Mouse (Mus musculus) midbrain, postnatal 0 days (tissue): Measurements from ENCODE around the gene Galnt6. TPM values are rescaled to one million over a fixed set of nuclear protein-coding genes. Genes with fewer than 3 reads are reported as not detected.

Experiments
- ATAC-seq: fragments of 200-750 bp; cut with Nextera tagmentation; 2 replicates; pipeline ENCODE4 v1.8.0; 2017; ENCODE audit warnings: moderate number of reproducible peaks, mild to moderate bottlenecking, moderate TSS enrichment, moderate library complexity; ENCODE audit not compliant: low FRiP score
- DNase-seq: peaks from one replicate; pipeline ENCODE4 v3.0.0-alpha.2; 2015; ENCODE audit warnings: low spot score
- H3K27ac ChIP-seq: fragments of 300-500 bp; sonication (generic); 2 replicates; pipeline ENCODE4 v1.5.1; 2014; ENCODE audit warnings: low read depth, mild to moderate bottlenecking, low read length, mixed read lengths
- H3K27me3 ChIP-seq: fragments of 300-500 bp; sonication (generic); 2 replicates; pipeline ENCODE4 v1.6.1; 2014; ENCODE audit warnings: low read length, control low read depth, mixed read lengths; ENCODE audit not compliant: insufficient read depth
- H3K36me3 ChIP-seq: fragments of 300-500 bp; sonication (generic); 2 replicates; pipeline ENCODE4 v1.6.1; 2014; ENCODE audit warnings: low read length, control low read depth, mixed read lengths; ENCODE audit not compliant: insufficient read depth
- H3K4me1 ChIP-seq: fragments of 300-500 bp; sonication (generic); 2 replicates; pipeline ENCODE4 v1.6.1; 2014; ENCODE audit warnings: mild to moderate bottlenecking, control low read depth, antibody characterized with exemption, low read length, mixed read lengths; ENCODE audit not compliant: insufficient read depth
- H3K4me2 ChIP-seq: fragments of 300-500 bp; sonication (generic); 2 replicates; pipeline ENCODE4 v1.6.1; 2014; ENCODE audit warnings: low read depth, mild to moderate bottlenecking, low read length, mixed read lengths; ENCODE audit not compliant: poor library complexity, severe bottlenecking
- H3K4me3 ChIP-seq: fragments of 300-500 bp; sonication (generic); 2 replicates; pipeline ENCODE4 v1.5.1; 2014; ENCODE audit warnings: low read depth, mild to moderate bottlenecking, low read length, moderate library complexity
- H3K9ac ChIP-seq: fragments of 300-500 bp; sonication (generic); replicated peaks from 2 replicates; pipeline ENCODE4 v1.6.1; 2014; ENCODE audit warnings: mild to moderate bottlenecking, low read length, moderate library complexity, mixed read lengths; ENCODE audit not compliant: poor library complexity, severe bottlenecking
- H3K9me3 ChIP-seq: fragments of 300-500 bp; sonication (generic); 2 replicates; pipeline ENCODE4 v1.6.1; 2016; ENCODE audit warnings: low read length, control low read depth
- CTCF ChIP-seq: IDR thresholded peaks from 2 replicates; pipeline ENCODE4 v1.5.1; 2016; ENCODE audit warnings: antibody characterized with exemption, mild to moderate bottlenecking
- WGBS: fragments of 180-500 bp; shearing (Covaris S2); extraction: QIAGEN DNeasy Blood & Tissue Kit; methylation state at CpG from one replicate; pipeline ENCODE4 v1.1.7; 2014; 5-methylcytosine and 5-hydroxymethylcytosine counted together
- polyA plus RNA-seq: library from polyadenylated mRNA; unstranded; fragments of >200 nt; fragmentation: Nextera tagmentation; extraction: Ambion mirVana; gene quantifications from 2 replicates; pipeline ENCODE4 v1.2.1, GENCODE M21; 2015
- total RNA-seq: library from RNA; depleted of rRNA; stranded (reverse); fragments of >200 nt; gene quantifications from 2 replicates; pipeline ENCODE4 v1.2.3, GENCODE M21; 2014

Galnt6 gene
- total and polyA plus RNA-seq, 2 experiments from 2014 or later = 0.16 to 0.20 TPM

DNA sequence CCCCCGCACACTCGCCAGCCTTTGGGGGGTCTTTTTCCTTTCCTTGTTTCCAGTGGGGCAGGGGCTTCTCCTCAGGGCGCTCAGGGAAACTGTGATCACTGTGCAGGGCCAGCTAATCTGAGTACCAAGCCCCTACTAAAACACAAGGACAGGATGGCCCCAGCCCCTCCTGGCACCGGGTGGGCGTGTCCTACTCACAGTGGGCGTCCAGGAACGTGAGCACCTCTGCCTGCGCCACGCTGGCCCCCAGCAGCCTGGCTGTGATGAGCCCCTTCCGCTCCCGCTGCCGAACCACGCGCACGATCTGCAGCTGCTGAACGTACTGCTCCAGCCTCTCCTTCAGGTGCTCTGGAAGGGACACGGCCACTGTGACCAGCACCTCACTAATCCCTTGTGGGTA lies 25.3 kb downstream of the Galnt6 start:
- H3K9ac ChIP-seq = no peak overlapping the region
- WGBS = 10% methylated on average over 17 of the region's 17 CpGs

DNA sequence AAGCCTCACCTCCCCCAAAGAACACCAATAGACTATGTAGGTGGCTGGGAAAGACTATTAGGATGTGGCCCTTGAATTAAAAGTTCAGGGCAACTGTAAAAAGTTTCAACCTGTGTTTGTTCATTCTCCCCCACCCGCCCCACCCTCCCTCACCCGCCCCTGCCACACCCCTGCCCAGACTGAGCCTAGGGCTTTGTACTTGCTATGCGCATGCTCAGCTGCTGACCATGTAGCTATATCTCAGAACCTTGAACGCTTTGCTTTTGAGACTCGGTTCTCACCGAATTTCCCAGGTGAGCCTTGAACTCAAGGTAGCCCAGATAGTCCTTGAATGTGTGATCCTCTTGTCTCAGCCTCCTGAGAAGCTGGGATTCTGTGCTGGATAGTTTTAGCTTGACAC lies 27.3 kb downstream of the Galnt6 start:
- H3K4me2 ChIP-seq = no peak overlapping the region
- 80% methylated on average over 6 of the region's 6 CpGs for WGBS
- no peak overlapping the region for H3K4me3 ChIP-seq
- no peaks in the 10 kb centered on the region for H3K9me3 ChIP-seq
- H3K9ac ChIP-seq = no peak overlapping the region
- no peak for ATAC-seq
- no peak for DNase-seq
- no peak overlapping the region for H3K27ac ChIP-seq
- H3K27me3 ChIP-seq = 0 out of 2 replicates have a peak, but pooled peaks cover 6% of the 10 kb centered on the region
- H3K4me1 ChIP-seq = no peaks in the 10 kb centered on the region; the same call in 1 of the 2 replicates
- TF ChIP-seq CTCF = no peak
- H3K36me3 ChIP-seq = no peaks in the 10 kb centered on the region

More for the DNA sequence above, 25.3 kb downstream of the Galnt6 start:
- H3K4me1 ChIP-seq = no peaks in the 10 kb centered on the region; the same call in 1 of the 2 replicates
- H3K27me3 ChIP-seq = 0 out of 2 replicates have a peak, but pooled peaks cover 6% of the 10 kb centered on the region
- H3K9me3 ChIP-seq = no peaks in the 10 kb centered on the region
- TF ChIP-seq CTCF = no peak
- H3K4me3 ChIP-seq = no peak overlapping the region
- H3K4me2 ChIP-seq = peak overlapping the region; percentile 20
- no peak for ATAC-seq
- DNase-seq = no peak
- no peaks in the 10 kb centered on the region for H3K36me3 ChIP-seq
- no peak overlapping the region for H3K27ac ChIP-seq

DNA sequence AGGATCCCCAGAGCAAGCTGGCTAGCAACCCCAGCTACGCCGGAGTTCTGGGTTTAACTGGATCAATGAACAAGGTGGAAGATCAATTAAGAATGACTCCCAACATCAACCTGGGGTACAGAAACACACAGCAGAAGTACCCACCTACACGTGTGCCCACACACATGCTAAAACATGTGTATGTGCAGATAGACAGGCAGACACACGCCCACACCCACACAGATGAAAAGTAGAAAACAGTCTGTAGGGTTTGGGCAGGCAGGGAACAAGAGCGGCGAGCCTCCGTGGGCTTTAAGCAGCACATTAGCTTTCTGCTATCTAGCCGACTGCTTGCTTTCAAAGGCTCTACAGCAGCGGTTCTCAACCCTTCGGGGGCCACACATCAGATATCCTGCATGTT lies 28.1 kb downstream of the Galnt6 start:
- DNase-seq (no peak), ATAC-seq (no peak)
- TF ChIP-seq CTCF = no peak
- Histone ChIP-seq H3K4me2 (no peak overlapping the region), H3K27ac (no peak overlapping the region), H3K4me3 (no peak overlapping the region), H3K9me3 (no peaks in the 10 kb centered on the region), H3K4me1 (no peaks in the 10 kb centered on the region; the same call in 1 of the 2 replicates), H3K9ac (no peak overlapping the region), H3K36me3 (no peaks in the 10 kb centered on the region), H3K27me3 (0 out of 2 replicates have a peak, but pooled peaks cover 6% of the 10 kb centered on the region)
- 61% methylated on average over 10 of the region's 10 CpGs for WGBS

DNA sequence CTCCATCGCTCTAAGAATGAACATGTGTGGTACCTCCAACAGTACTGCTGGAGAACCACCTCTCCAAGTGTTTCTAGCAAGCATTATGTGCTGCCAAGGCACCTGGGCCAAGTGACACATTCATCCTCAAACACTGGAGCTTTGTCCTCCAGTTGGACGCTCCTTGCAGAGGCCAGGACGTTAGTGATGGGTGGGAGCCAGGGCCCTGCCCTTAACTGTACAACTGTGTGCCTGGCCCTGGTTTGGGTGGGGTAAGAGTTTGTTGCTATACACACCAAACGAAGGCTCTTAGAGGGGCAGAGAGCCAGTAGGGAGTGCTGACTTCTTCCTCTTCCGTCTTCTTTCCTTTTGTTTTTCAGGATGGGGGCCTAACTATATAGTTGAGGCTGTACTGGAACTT lies 28.8 kb downstream of the Galnt6 start:
- DNase-seq = no peak
- H3K27ac ChIP-seq = no peak overlapping the region
- H3K4me1 ChIP-seq = no peaks in the 10 kb centered on the region; the same call in 1 of the 2 replicates
- H3K36me3 ChIP-seq = no peaks in the 10 kb centered on the region
- no peak for ATAC-seq
- no peak overlapping the region for H3K9ac ChIP-seq
- no peak overlapping the region for H3K4me3 ChIP-seq
- WGBS = 85% methylated on average over 5 of the region's 5 CpGs
- no peak for TF ChIP-seq CTCF
- no peak overlapping the region for H3K4me2 ChIP-seq
- 0 out of 2 replicates have a peak, but pooled peaks cover 6% of the 10 kb centered on the region for H3K27me3 ChIP-seq
- no peaks in the 10 kb centered on the region for H3K9me3 ChIP-seq

DNA sequence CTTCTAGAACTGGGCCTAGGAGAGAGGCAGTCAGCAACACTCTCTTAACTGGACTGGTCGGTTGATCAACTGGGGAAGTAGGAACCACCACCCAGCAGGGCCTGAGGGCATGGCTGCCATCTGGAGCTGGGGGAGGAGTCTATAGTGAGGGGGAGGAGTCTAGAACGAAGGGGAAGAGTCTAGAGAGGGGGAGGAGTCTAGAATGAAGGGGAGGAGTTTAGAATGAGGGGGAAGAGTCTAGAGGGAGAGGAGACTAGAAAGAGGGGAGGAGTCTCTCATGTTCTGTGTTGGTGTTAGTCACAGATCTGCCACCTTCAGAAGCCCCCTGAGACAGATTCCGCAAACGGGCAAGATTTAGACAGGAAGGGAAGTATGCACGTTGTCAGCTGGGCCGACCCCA lies 29.8 kb downstream of the Galnt6 start:
- H3K4me2 ChIP-seq = no peak overlapping the region
- DNase-seq (no peak), ATAC-seq (no peak)
- 0 out of 2 replicates have a peak, but pooled peaks cover 3% of the 10 kb centered on the region for H3K27me3 ChIP-seq
- no peak overlapping the region for H3K27ac ChIP-seq
- H3K9ac ChIP-seq = no peak overlapping the region
- H3K36me3 ChIP-seq = no peaks in the 10 kb centered on the region
- H3K4me1 ChIP-seq = no peaks in the 10 kb centered on the region; the same call in 1 of the 2 replicates
- no peak for TF ChIP-seq CTCF
- H3K4me3 ChIP-seq = no peak overlapping the region
- H3K9me3 ChIP-seq = no peaks in the 10 kb centered on the region
- 70% methylated on average over 6 of the region's 6 CpGs for WGBS

DNA sequence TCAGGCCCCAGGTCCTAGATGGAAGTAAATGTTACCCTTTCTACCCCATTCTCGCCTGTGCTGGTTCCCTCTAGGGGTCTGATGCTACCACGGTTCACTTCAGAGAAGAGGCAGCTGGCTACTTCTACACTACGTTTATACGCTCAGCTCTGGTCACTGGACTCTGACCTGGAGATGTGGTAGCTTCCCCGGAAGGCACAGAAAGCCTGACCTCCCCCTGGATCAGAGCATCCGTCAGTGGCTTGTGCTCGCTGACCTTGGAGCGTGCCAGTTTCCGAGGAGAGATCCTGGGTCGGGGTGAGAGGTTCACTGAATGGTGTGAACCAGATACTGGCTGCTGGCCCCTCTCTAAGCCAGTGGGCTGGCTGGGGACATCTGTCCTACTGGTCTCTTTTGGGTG lies 31.1 kb downstream of the Galnt6 start:
- Histone ChIP-seq H3K9me3 (no peaks in the 10 kb centered on the region), H3K9ac (no peak overlapping the region), H3K27me3 (no peaks in the 10 kb centered on the region), H3K4me3 (no peak overlapping the region), H3K4me2 (no peak overlapping the region), H3K27ac (no peak overlapping the region), H3K36me3 (no peaks in the 10 kb centered on the region), H3K4me1 (no peaks in the 10 kb centered on the region)
- DNase-seq (no peak), ATAC-seq (no peak)
- WGBS = 81% methylated on average over 10 of the region's 10 CpGs
- TF ChIP-seq CTCF = no peak
